Mouse (Mus musculus) lung, embryonic 15.5 days (tissue): ENCODE measurements around the gene Otx2. TPM values are rescaled to one million over a fixed set of nuclear protein-coding genes. Genes with fewer than 3 reads are reported as not detected.

Source experiments
- ATAC-seq: fragments of 200-750 bp; cut with Nextera tagmentation; 2 replicates; pipeline ENCODE4 v1.8.0; 2017; ENCODE audit warnings: moderate number of reproducible peaks, borderline replicate concordance; ENCODE audit not compliant: low FRiP score, low TSS enrichment; ENCODE audit errors: extremely low read depth
- H3K27ac ChIP-seq: fragments of 300-500 bp; sonication (generic); 2 replicates; pipeline ENCODE4 v1.5.1; 2015; ENCODE audit warnings: moderate library complexity, mild to moderate bottlenecking, inconsistent platforms
- H3K27me3 ChIP-seq: fragments of 300-500 bp; sonication (generic); 2 replicates; pipeline ENCODE4 v1.6.1; 2015; ENCODE audit warnings: inconsistent platforms
- H3K36me3 ChIP-seq: fragments of 300-500 bp; sonication (generic); 2 replicates; pipeline ENCODE4 v1.6.1; 2015; ENCODE audit warnings: inconsistent platforms
- H3K4me1 ChIP-seq: fragments of 300-500 bp; sonication (generic); 2 replicates; pipeline ENCODE4 v1.6.1; 2015; ENCODE audit warnings: inconsistent platforms
- H3K4me2 ChIP-seq: fragments of 300-500 bp; sonication (generic); 2 replicates; pipeline ENCODE4 v1.6.1; 2015; ENCODE audit warnings: inconsistent platforms, mild to moderate bottlenecking, moderate library complexity
- H3K4me3 ChIP-seq: fragments of 300-500 bp; sonication (generic); 2 replicates; pipeline ENCODE4 v1.5.1; 2015; ENCODE audit warnings: mild to moderate bottlenecking, inconsistent platforms
- H3K9ac ChIP-seq: fragments of 300-500 bp; sonication (generic); 2 replicates; pipeline ENCODE4 v1.6.1; 2015; ENCODE audit warnings: inconsistent platforms
- H3K9me3 ChIP-seq: fragments of 300-500 bp; sonication (generic); 2 replicates; pipeline ENCODE4 v1.6.1; 2016; ENCODE audit warnings: inconsistent platforms
- WGBS: fragments of 180-500 bp; shearing (Covaris S2); methylation state at CpG from one replicate; pipeline ENCODE4 v1.1.7; 2015; 5-methylcytosine and 5-hydroxymethylcytosine counted together
- polyA plus RNA-seq: library from polyadenylated mRNA; unstranded; fragments of >200 nt; fragmentation: Nextera tagmentation; extraction: Ambion mirVana; gene quantifications from 2 replicates; pipeline ENCODE4 v1.2.1, GENCODE M21; 2015

Gene Otx2
- polyA plus RNA-seq, 1 experiment from 2014 or later, result not detected

DNA sequence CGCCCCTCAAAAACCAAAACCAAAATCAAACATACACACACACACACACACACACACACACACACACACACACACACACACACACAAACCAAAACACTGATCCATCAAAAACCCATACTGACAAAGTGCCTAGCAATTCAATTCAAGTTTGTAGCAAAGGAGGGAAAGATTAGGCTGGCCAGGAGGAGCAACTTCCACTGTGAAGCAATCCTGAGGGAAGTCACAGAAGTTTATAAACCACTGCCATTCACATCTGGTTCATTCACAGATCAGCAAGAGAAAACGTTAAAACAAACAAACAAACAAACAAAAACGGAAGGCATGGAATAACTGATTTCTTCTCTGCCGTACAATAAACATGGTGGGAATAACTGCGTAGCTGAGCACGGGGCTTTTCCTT is 16.4 kb downstream of the Otx2 start:
- Histone ChIP-seq H3K27ac (no peak overlapping the region), H3K9me3 (no peaks in the 10 kb centered on the region), H3K9ac (no peak overlapping the region), H3K27me3 (peaks cover 100% of the 10 kb centered on the region), H3K36me3 (no peaks in the 10 kb centered on the region), H3K4me2 (no peak overlapping the region), H3K4me3 (no peak overlapping the region), H3K4me1 (peaks cover 7% of the 10 kb centered on the region; the same call in 1 of the 2 replicates)
- 57% methylated on average over 6 of the region's 6 CpGs for WGBS
- no peak for ATAC-seq

DNA sequence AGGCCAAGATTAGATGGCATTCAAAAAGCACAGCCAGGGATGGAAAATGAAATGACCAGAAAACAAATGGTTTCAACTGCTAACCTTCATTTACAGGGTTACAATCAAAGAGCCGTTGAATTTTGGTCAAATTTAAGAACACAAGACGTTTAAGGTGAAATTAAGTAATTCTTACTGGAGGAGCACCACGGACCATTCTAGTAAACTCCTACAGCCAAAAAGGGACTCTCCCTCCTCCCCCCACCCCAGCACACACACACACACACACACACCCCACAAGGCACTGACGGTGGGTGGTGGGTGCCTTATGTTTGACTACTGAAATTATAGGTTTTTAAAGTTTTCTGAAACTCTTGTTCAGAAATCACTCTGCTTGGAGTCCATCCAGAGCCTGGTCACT is 16.9 kb downstream of the Otx2 start:
- Histone ChIP-seq H3K27ac (no peak overlapping the region), H3K9ac (no peak overlapping the region), H3K4me1 (peaks cover 7% of the 10 kb centered on the region; the same call in 1 of the 2 replicates), H3K27me3 (peaks cover 100% of the 10 kb centered on the region), H3K36me3 (no peaks in the 10 kb centered on the region), H3K4me2 (no peak overlapping the region), H3K4me3 (no peak overlapping the region), H3K9me3 (no peaks in the 10 kb centered on the region)
- WGBS, result 34% methylated on average over 4 of the region's 4 CpGs
- no peak for ATAC-seq

DNA sequence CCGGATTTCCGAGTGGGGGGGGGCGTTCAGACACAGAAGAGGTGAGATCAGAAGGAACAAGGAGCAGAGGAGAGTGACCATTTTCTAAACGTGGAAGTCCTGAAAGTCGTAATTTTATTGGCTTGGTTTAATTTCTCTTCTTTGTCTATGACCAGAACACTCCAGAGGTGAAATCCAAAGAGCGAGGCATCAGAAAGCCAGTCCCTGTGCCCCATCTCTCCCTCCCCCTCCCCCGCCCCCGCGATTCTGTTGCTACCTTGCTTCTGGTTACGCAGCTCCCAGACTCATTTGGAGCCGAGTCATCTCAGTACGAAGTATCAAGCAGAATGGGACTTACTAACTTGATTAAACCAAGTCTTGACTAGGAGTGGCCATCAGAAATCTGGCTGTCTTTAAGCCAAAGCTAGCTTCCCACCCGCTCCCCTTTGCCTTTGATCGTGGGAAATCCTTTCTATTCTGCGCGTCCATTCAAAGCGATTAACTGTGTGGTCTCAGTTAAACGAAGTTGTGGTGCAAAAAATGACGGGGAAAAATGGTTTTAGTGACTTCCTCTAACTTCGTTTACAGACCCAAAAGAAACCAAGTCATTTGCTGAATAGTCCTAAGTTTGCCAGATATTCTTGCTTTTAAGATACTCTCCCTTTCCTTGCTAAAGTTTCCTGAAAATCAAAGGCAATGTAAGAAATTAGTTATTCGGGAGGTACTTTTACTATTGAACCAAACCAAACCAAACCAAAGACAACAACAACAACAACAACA is 17.6 kb downstream of the Otx2 start:
- WGBS, result 7% methylated on average over 21 of the region's 21 CpGs
- Histone ChIP-seq H3K27ac (no peak overlapping the region), H3K4me2 (no peak overlapping the region)

DNA sequence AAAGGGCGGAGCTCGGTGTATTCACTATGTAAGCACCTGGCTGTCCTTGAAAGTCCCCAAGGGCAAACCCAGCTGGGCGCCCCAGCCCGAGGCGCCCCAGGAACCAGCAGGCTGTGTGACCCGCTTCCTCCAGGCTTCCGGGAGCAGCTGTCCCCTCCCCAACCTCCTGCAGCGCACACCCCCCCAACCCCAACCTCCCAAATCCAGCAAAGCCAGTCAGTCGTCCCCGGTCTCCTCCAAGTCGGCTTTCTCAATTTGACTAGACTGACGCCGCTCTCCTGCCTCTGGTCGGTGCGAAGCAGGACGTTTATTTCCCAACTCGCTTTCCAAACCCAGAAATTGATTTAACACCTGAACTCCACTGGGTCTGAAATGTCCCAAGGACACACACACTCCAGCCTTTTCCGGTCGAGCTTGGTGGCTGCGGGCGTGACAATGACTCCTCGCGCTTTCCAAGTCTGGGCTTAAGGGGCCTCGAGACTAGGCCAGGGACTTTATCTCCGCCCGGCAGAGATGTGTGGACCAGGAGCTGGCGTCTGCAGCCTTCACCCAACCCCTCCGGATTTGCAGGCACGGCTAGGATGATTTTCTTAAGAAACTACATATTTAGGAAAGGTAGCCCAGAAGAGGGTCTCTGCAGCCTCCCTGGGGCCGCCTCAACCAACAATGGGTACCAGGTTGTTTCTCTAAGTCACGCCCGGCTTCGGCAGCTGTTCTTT is 18.4 kb downstream of the Otx2 start:
- ATAC-seq, result no peak

More for the DNA sequence above, 17.6 kb downstream of the Otx2 start:
- peaks cover 7% of the 10 kb centered on the region; the same call in 1 of the 2 replicates for H3K4me1 ChIP-seq
- peaks cover 100% of the 10 kb centered on the region for H3K27me3 ChIP-seq
- no peaks in the 10 kb centered on the region for H3K36me3 ChIP-seq
- no peak overlapping the region for H3K9ac ChIP-seq
- H3K9me3 ChIP-seq, result no peaks in the 10 kb centered on the region
- no peak overlapping the region for H3K4me3 ChIP-seq
- ATAC-seq, result no peak

DNA sequence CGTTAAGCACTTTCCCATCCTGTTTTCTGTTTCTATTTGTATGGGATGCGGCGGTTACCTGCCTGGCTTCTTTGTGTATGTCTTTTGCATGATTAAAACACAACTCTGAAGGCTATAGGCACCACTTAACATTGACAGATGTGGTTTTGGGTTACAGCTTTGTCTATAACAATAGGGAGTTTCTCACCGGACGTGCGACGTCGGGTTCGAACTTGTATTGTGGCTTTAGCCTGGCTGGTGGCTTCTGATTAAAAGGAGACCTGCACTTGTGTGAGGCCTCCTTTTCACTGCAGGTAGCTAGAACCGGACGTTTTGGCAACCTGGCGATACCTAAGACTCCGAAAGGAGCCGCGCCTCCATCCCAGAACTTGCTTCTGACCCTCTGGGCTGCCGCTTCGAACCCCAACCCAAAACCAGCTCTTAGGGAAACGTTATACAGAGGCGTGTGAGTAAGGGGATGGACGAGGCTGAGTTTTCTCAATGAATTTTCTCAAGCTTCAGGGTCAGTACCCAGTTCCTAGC is 19.0 kb downstream of the Otx2 start:
- no peaks in the 10 kb centered on the region for H3K9me3 ChIP-seq
- H3K4me3 ChIP-seq, result no peak overlapping the region
- H3K27ac ChIP-seq, result no peak overlapping the region
- H3K4me1 ChIP-seq, result peaks cover 7% of the 10 kb centered on the region; the same call in 1 of the 2 replicates
- H3K27me3 ChIP-seq, result peaks cover 99% of the 10 kb centered on the region
- WGBS, result 2% methylated on average over 20 of the region's 20 CpGs
- no peak overlapping the region for H3K4me2 ChIP-seq
- no peak overlapping the region for H3K9ac ChIP-seq
- no peak for ATAC-seq
- H3K36me3 ChIP-seq, result no peaks in the 10 kb centered on the region

More for the DNA sequence above, 18.4 kb downstream of the Otx2 start:
- Histone ChIP-seq H3K27me3 (peaks cover 100% of the 10 kb centered on the region), H3K4me3 (no peak overlapping the region), H3K27ac (no peak overlapping the region), H3K4me1 (peaks cover 7% of the 10 kb centered on the region; the same call in 1 of the 2 replicates), H3K9ac (no peak overlapping the region), H3K9me3 (no peaks in the 10 kb centered on the region), H3K4me2 (no peak overlapping the region), H3K36me3 (no peaks in the 10 kb centered on the region)
- under 1% methylated on average over 33 of the region's 33 CpGs for WGBS

DNA sequence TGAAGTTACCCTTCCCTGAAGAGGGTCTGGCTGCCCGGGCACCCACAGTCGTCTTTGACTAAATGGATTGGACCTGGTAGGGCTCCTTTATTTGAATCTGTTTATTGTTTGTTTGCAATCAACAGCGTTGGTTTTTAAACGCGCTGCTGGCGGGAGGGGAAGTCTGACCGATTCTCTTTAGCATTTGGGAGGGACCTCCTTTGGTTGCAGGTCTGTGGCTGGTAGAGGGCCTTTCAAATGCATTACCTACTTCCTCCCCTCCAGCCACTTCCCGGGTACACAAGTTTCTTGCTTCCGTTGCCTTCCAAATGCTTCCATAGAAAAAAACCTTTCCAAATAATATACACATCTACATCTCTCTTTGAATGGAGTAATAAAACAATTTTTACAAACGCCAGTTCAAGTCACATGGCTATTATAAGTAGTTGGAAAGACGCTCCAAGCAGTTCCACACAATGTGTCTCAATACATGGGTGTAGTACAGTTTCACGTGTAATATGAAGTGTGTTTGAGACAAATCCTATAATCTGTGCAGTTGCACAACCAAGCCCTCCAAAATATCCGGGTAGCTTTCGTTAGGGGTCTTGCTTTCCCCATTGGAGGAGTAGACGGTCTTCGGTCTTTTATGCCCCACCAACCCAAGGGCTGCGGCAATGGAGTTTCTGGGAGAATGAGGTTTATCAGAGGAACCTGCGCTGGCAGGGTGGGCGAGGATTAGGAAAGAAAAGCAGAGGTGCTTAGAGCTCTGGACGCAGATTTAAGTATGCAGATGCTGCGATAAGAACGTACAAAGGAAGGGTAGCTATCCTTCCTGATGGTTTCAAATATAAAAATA is 19.7 kb downstream of the Otx2 start:
- 9% methylated on average over 22 of the region's 22 CpGs for WGBS
- no peaks in the 10 kb centered on the region for H3K36me3 ChIP-seq
- H3K9ac ChIP-seq, result no peak overlapping the region
- no peak overlapping the region for H3K4me2 ChIP-seq
- H3K4me3 ChIP-seq, result no peak overlapping the region
- no peaks in the 10 kb centered on the region for H3K9me3 ChIP-seq
- H3K27me3 ChIP-seq, result peaks cover 92% of the 10 kb centered on the region
- H3K27ac ChIP-seq, result no peak overlapping the region
- no peak for ATAC-seq
- H3K4me1 ChIP-seq, result peaks cover 7% of the 10 kb centered on the region; the same call in 1 of the 2 replicates

DNA sequence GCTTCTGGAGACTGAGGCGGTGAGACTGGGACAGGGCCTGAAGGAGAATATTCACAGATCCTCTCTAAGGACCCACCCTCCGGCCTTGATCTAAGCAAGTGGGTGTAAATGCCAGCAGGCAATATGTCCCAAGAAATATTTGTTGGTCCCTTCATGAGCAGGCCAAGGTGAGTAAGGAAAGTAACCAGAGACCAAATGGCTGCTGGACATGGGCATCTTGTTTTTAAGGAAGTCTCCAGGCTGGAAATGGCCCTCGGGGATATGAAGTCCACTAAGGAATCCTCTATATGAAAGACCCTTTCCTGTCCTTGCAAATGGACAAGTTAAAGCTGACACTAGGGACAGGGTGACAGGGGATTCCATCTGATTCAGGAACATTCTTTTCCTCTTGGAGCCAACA is 20.5 kb downstream of the Otx2 start:
- no peak overlapping the region for H3K4me3 ChIP-seq
- H3K9me3 ChIP-seq, result no peaks in the 10 kb centered on the region
- no peak overlapping the region for H3K27ac ChIP-seq
- peaks cover 7% of the 10 kb centered on the region; the same call in 1 of the 2 replicates for H3K4me1 ChIP-seq
- no peaks in the 10 kb centered on the region for H3K36me3 ChIP-seq
- ATAC-seq, result no peak
- H3K9ac ChIP-seq, result no peak overlapping the region
- peaks cover 83% of the 10 kb centered on the region for H3K27me3 ChIP-seq
- WGBS, result 67% methylated on average over 3 of the region's 3 CpGs
- H3K4me2 ChIP-seq, result no peak overlapping the region

DNA sequence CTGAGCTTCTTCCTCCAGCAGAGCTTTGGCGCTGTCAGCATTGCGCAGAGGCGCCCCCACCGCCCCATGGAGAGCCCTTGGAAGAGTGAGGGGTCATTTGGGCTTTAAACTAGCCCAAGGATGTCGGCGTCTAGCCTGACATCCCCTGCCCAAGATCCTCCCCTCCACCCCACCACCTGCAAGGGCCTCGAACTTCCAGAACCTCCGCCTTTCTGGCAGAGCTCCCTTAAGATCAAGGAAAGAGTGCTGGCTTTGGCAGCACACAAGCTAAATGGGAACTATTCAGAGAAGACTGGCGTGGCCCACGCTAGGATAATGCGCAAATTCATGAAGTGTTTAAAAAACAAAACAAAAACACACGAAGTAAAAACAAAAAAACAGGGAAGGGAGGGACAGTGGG is 21.4 kb downstream of the Otx2 start:
- 20% methylated on average over 11 of the region's 12 CpGs for WGBS
- H3K9ac ChIP-seq, result no peak overlapping the region
- no peak overlapping the region for H3K4me2 ChIP-seq
- no peak for ATAC-seq
- H3K27me3 ChIP-seq, result peaks cover 75% of the 10 kb centered on the region
- no peaks in the 10 kb centered on the region for H3K36me3 ChIP-seq
- H3K4me1 ChIP-seq, result peaks cover 7% of the 10 kb centered on the region; the same call in 1 of the 2 replicates
- no peak overlapping the region for H3K4me3 ChIP-seq
- H3K9me3 ChIP-seq, result no peaks in the 10 kb centered on the region
- H3K27ac ChIP-seq, result no peak overlapping the region

DNA sequence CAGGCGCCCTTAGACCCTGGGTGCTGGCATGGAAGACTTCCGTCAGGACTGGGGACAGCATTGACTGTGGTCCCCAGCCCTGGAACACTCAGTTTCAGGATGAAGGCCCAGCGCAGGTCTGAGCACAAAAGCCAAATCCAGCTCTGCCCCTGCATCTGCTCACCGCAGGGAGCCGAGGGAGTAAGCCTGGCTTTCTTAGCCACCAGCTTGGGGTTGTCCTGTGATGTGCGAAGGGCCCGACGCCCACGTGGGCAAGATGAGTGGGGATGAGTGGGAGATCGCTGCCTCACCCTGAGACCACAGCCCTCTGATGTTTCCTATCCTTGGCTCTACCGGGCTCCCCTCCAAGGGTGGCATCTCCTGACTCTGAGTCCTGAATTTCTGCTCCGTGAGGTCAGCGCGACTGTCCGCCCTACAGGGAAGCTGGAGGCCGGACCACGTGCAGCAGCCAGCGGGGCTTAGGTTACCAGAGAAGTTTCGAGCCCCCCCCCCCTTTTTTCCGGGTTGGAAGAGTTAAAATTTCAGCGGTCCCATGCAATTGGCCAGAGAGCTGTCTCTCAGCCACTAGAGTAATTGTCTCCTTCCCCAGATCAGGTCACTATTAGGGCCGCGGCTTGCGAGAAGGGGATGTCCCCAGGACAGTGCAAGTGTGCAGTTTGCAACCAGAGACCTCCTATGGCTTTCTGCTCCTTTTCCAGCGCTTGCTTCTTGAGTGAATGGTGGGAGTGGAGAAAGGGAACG is 22.0 kb downstream of the Otx2 start:
- no peak overlapping the region for H3K4me2 ChIP-seq

DNA sequence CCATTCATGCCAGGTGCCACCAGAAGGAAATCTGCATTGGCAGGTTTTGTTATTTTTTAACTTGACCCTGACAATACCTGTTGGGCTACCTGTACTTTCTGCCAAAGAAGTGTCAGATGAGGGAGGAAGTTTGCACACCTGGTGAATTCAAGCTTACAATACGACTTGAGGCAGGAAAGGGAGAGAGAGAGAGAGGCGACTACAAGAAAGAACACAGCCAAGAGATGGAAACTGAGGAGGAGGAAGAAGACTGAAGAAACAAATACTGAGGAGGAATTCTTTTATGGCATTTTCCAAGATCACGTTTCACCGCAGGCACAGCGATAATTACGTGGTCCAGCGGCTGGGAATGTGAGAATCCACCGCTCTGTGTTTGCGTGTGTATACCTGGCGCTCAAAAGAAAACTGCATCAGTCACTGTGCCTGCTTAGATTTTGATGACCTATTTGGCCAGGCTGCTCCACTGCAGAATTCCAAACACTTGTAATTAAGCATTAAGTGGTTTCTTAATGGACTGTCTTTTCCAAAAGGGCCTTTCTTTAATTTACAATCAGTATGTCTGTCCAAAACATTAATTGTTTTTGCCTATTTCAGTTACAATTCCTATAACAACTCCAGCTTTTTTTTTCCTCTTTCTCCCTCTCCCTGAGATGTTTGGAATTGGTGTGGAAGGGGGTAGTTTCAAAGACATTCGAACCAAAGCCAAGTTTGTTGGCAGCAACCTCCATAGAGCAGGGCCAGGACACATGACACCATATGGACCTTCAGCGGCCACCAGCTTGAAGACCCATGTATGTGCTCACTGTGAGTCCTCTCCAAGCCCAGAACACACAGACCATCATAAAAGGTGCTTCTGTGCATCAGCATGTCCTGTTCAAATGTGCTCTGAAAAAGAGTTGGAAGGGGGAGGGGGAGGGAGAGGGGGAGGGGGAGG is 31.9 kb downstream of the Otx2 start:
- H3K9me3 ChIP-seq, result no peaks in the 10 kb centered on the region
- no peak for ATAC-seq
- H3K36me3 ChIP-seq, result no peaks in the 10 kb centered on the region
- WGBS, result 73% methylated on average over 12 of the region's 12 CpGs
- no peaks in the 10 kb centered on the region for H3K4me1 ChIP-seq
- H3K27me3 ChIP-seq, result no peaks in the 10 kb centered on the region; the same call in 1 of the 2 replicates
- H3K27ac ChIP-seq, result no peak overlapping the region
- H3K4me2 ChIP-seq, result no peak overlapping the region
- H3K9ac ChIP-seq, result no peak overlapping the region
- no peak overlapping the region for H3K4me3 ChIP-seq

More for the DNA sequence above, 22.0 kb downstream of the Otx2 start:
- H3K4me1 ChIP-seq, result peaks cover 7% of the 10 kb centered on the region; the same call in 1 of the 2 replicates
- H3K27me3 ChIP-seq, result peaks cover 69% of the 10 kb centered on the region
- H3K27ac ChIP-seq, result no peak overlapping the region
- H3K4me3 ChIP-seq, result no peak overlapping the region
- whole genome bisulfite sequencing, result 4% methylated on average over 26 of the region's 26 CpGs
- ATAC-seq, result no peak
- no peaks in the 10 kb centered on the region for H3K9me3 ChIP-seq
- H3K36me3 ChIP-seq, result no peaks in the 10 kb centered on the region
- no peak overlapping the region for H3K9ac ChIP-seq
